Mouse (Mus musculus): ENCODE data around the gene Syngap1. TPM values are rescaled to one million over a fixed set of nuclear protein-coding genes. Genes with fewer than 3 reads are reported as not detected.

Gene Syngap1
- polyA plus RNA-seq, 1 experiment from 2014 or later: 5.0 TPM

- 93% methylated on average over 10 of the region's 10 CpGs for WGBS
- no peak for DNase-seq (ENCODE audit: low spot score)
- no peaks in the 10 kb centered on the region for H3K27me3 ChIP-seq (ENCODE audit: control insufficient read depth, insufficient read depth, low read length)
Observed at GRCm38 (mm10) chr17:27011167-27011566, 70.1 kb downstream of the Syngap1 start.

GRCm38 (mm10) chr17:27011998-27012672 is 71.1 kb downstream of the Syngap1 start:
- ATAC-seq (ENCODE audit: low FRiP score) (no peak), DNase-seq (ENCODE audit: low spot score) (no peak)
- Histone ChIP-seq H3K27ac (no peak overlapping the region), H3K9me3 (ENCODE audit: control insufficient read depth, low read length) (no peaks in the 10 kb centered on the region), H3K4me3 (replicated peaks; ENCODE audit: low read length) (no peak overlapping the region), H3K9ac (no peak overlapping the region), H3K36me3 (replicated peaks; ENCODE audit: control insufficient read depth, insufficient read depth) (no peaks in the 10 kb centered on the region), H3K4me2 (replicated peaks) (no peak overlapping the region), H3K4me1 (replicated peaks; ENCODE audit: control insufficient read depth, insufficient read depth, low read length) (no peaks in the 10 kb centered on the region), H3K27me3 (ENCODE audit: control insufficient read depth, insufficient read depth, low read length) (no peaks in the 10 kb centered on the region)
- WGBS: 65% methylated on average over 14 of the region's 14 CpGs

More at GRCm38 (mm10) chr17:27011167-27011566, 70.1 kb downstream of the Syngap1 start:
- H3K9ac ChIP-seq: no peak overlapping the region
- no peak overlapping the region for H3K4me2 ChIP-seq (replicated peaks)
- H3K36me3 ChIP-seq (replicated peaks; ENCODE audit: control insufficient read depth, insufficient read depth): no peaks in the 10 kb centered on the region
- ATAC-seq (ENCODE audit: low FRiP score): no peak
- no peak overlapping the region for H3K27ac ChIP-seq
- H3K4me1 ChIP-seq (replicated peaks; ENCODE audit: control insufficient read depth, insufficient read depth, low read length): no peaks in the 10 kb centered on the region
- H3K9me3 ChIP-seq (ENCODE audit: control insufficient read depth, low read length): no peaks in the 10 kb centered on the region
- no peak overlapping the region for H3K4me3 ChIP-seq (replicated peaks; ENCODE audit: low read length)

- no peaks in the 10 kb centered on the region for H3K36me3 ChIP-seq (replicated peaks; ENCODE audit: control insufficient read depth, insufficient read depth)
- H3K9ac ChIP-seq: no peak overlapping the region
- H3K9me3 ChIP-seq (ENCODE audit: control insufficient read depth, low read length): no peaks in the 10 kb centered on the region
- WGBS: 34% methylated on average over 6 of the region's 6 CpGs
- no peak for DNase-seq (ENCODE audit: low spot score)
- no peak overlapping the region for H3K27ac ChIP-seq
- 0 out of 2 replicates have a peak, but pooled peaks cover under 1% of the 10 kb centered on the region for H3K4me1 ChIP-seq (replicated peaks; ENCODE audit: control insufficient read depth, insufficient read depth, low read length)
- H3K4me2 ChIP-seq (replicated peaks): no peak overlapping the region
- H3K4me3 ChIP-seq (replicated peaks; ENCODE audit: low read length): no peak overlapping the region
- no peaks in the 10 kb centered on the region for H3K27me3 ChIP-seq (ENCODE audit: control insufficient read depth, insufficient read depth, low read length)
- no peak for ATAC-seq (ENCODE audit: low FRiP score)
Observed at GRCm38 (mm10) chr17:27012909-27013308, 71.9 kb downstream of the Syngap1 start.

- Histone ChIP-seq H3K4me2 (replicated peaks) (peak overlapping the region; percentile 66), H3K4me1 (replicated peaks; ENCODE audit: control insufficient read depth, insufficient read depth, low read length) (0 out of 2 replicates have a peak, but pooled peaks cover 6% of the 10 kb centered on the region), H3K27ac (no peak overlapping the region; the same call in 1 of the 2 replicates), H3K9me3 (ENCODE audit: control insufficient read depth, low read length) (no peaks in the 10 kb centered on the region), H3K27me3 (ENCODE audit: control insufficient read depth, insufficient read depth, low read length) (no peaks in the 10 kb centered on the region), H3K36me3 (replicated peaks; ENCODE audit: control insufficient read depth, insufficient read depth) (peaks cover 35% of the 10 kb centered on the region), H3K4me3 (replicated peaks; ENCODE audit: low read length) (peak overlapping the region; percentile 42), H3K9ac (peak overlapping the region; percentile 54)
- DNase-seq (ENCODE audit: low spot score): peak; percentile 88
- peak; percentile 81 for ATAC-seq (ENCODE audit: low FRiP score)
- 8% methylated on average over 34 of the region's 34 CpGs for WGBS
Observed at GRCm38 (mm10) chr17:27017564-27018499, 76.8 kb downstream of the Syngap1 start.

- peak overlapping the region; percentile 1; the same call in 1 of the 2 replicates for H3K27ac ChIP-seq
- peak overlapping the region; percentile 42; the same call in 1 of the 2 replicates for H3K4me3 ChIP-seq (replicated peaks; ENCODE audit: low read length)
- WGBS: 33% methylated on average over 12 of the region's 12 CpGs
- no peak for ATAC-seq (ENCODE audit: low FRiP score)
- H3K9ac ChIP-seq: peak overlapping the region; percentile 54
- peak overlapping the region; percentile 66 for H3K4me2 ChIP-seq (replicated peaks)
- no peaks in the 10 kb centered on the region for H3K9me3 ChIP-seq (ENCODE audit: control insufficient read depth, low read length)
- no peak for DNase-seq (ENCODE audit: low spot score)
- no peaks in the 10 kb centered on the region for H3K27me3 ChIP-seq (ENCODE audit: control insufficient read depth, insufficient read depth, low read length)
- 0 out of 2 replicates have a peak, but pooled peaks cover 6% of the 10 kb centered on the region for H3K4me1 ChIP-seq (replicated peaks; ENCODE audit: control insufficient read depth, insufficient read depth, low read length)
- peaks cover 39% of the 10 kb centered on the region for H3K36me3 ChIP-seq (replicated peaks; ENCODE audit: control insufficient read depth, insufficient read depth)
Observed at GRCm38 (mm10) chr17:27018555-27019196, 77.6 kb downstream of the Syngap1 start.

- Histone ChIP-seq H3K27me3 (ENCODE audit: control insufficient read depth, insufficient read depth, low read length) (no peaks in the 10 kb centered on the region), H3K4me1 (replicated peaks; ENCODE audit: control insufficient read depth, insufficient read depth, low read length) (0 out of 2 replicates have a peak, but pooled peaks cover 6% of the 10 kb centered on the region), H3K36me3 (replicated peaks; ENCODE audit: control insufficient read depth, insufficient read depth) (peaks cover 63% of the 10 kb centered on the region), H3K4me3 (replicated peaks; ENCODE audit: low read length) (no peak overlapping the region), H3K27ac (no peak overlapping the region), H3K9ac (no peak overlapping the region), H3K4me2 (replicated peaks) (no peak overlapping the region), H3K9me3 (ENCODE audit: control insufficient read depth, low read length) (no peaks in the 10 kb centered on the region)
- DNase-seq (ENCODE audit: low spot score) (no peak), ATAC-seq (ENCODE audit: low FRiP score) (no peak)
- WGBS: 86% methylated on average over 14 of the region's 14 CpGs
Observed at GRCm38 (mm10) chr17:27021076-27021475, 80.0 kb downstream of the Syngap1 start.

GRCm38 (mm10) chr17:27021736-27022135 is 80.7 kb downstream of the Syngap1 start:
- no peak for DNase-seq (ENCODE audit: low spot score)
- H3K9ac ChIP-seq: no peak overlapping the region
- 94% methylated on average over 9 of the region's 9 CpGs for WGBS

More at GRCm38 (mm10) chr17:27021736-27022135, 80.7 kb downstream of the Syngap1 start:
- peaks cover 6% of the 10 kb centered on the region; the same call in 1 of the 2 replicates for H3K4me1 ChIP-seq (replicated peaks; ENCODE audit: control insufficient read depth, insufficient read depth, low read length)
- H3K27ac ChIP-seq: no peak overlapping the region
- H3K9me3 ChIP-seq (ENCODE audit: control insufficient read depth, low read length): no peaks in the 10 kb centered on the region
- H3K4me2 ChIP-seq (replicated peaks): no peak overlapping the region
- H3K36me3 ChIP-seq (replicated peaks; ENCODE audit: control insufficient read depth, insufficient read depth): peaks cover 63% of the 10 kb centered on the region
- no peaks in the 10 kb centered on the region for H3K27me3 ChIP-seq (ENCODE audit: control insufficient read depth, insufficient read depth, low read length)
- no peak for ATAC-seq (ENCODE audit: low FRiP score)
- H3K4me3 ChIP-seq (replicated peaks; ENCODE audit: low read length): no peak overlapping the region
